Mouse (Mus musculus): Measurements from ENCODE around the gene Ascl5. TPM values are rescaled to one million over a fixed set of nuclear protein-coding genes. Genes with fewer than 3 reads are reported as not detected.

Ascl5 gene
- polyA plus RNA-seq (2012; ENCODE audit: insufficient read depth, insufficient read length, missing spikeins), result not detected in 2 replicates

DNA sequence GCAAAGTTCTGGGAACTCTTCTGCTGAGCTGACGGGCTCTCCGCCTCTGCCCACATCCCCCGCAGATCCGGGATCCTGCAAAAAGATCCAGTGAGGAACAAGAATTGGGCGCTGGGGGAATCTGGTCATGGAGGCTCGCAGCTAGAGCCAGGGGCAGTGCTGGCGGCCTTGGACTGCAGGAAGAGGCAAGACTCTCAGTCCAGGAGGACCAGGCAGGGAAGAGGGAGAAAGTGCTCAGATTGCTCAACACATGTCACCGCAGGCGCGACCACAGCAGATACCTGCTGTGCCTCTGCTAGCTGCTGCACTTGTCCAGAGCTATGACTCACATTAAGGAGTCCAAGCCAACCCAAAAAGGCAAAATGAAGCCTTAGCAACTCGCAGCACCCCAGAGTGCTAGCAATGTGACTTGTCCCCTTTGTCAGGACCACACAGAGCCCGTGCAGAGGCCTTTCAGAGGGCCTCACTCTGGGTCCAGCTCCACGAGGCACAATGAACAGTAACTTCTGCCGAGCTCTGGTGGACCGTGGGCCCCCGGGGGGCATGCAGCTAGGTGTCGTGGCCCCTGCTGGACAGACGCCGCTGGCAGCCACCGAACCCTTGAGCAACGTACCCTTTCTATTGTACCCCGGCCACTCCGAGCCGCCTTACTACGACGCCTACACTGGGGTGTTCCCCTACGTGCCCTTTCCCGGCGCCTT, at the start of gene Ascl5:
Gene Ascl5 (plus strand): TSS at position 493 of the 701 bp plus-strand sequence.
- Histone ChIP-seq H3K4me3 (ENCODE audit: insufficient read depth, low read length) (no peak within 1 kb of the TSS), H3K27ac (ENCODE audit: insufficient read depth, low read depth, low read length) (no peak within 1 kb of the TSS), H3K4me1 (ENCODE audit: control insufficient read depth, insufficient read depth, low read length) (no peaks in the 10 kb centered on the region)
- TF ChIP-seq CTCF (IDR thresholded peaks at IDR 0.05; ENCODE audit: low read depth, low read length) (no peak), POLR2A (IDR thresholded peaks at IDR 0.05; ENCODE audit: borderline replicate concordance, low read depth, low read length) (no peak)

DNA sequence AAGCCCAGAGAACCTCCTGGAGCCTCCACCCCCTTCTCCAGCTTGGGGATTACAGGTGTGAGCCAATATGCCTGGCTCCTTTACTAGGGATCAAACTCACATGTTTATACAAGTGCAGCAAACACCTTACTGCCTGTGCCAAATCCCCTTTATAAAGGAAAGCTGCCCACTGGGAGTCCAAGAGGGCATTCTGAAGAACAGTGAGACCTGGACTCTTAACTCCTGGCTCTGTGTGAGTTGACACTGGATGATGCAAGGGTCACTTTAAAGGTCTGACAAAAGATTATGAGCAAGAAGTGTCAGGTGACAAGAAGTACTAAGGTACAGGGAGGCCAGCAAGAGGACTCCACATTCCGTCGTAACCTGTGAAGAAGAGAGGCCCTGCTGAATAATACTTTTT, 49.2 kb upstream of the Ascl5 start:
- no peaks in the 10 kb centered on the region for H3K4me1 ChIP-seq (ENCODE audit: control insufficient read depth, insufficient read depth, low read length)
- no peak overlapping the region for H3K27ac ChIP-seq (ENCODE audit: insufficient read depth, low read depth, low read length)
- H3K4me3 ChIP-seq (ENCODE audit: insufficient read depth, low read length), result no peak overlapping the region
- TF ChIP-seq POLR2A (IDR thresholded peaks at IDR 0.05; ENCODE audit: borderline replicate concordance, low read depth, low read length), result no peak
- no peak for TF ChIP-seq CTCF (IDR thresholded peaks at IDR 0.05; ENCODE audit: low read depth, low read length)

DNA sequence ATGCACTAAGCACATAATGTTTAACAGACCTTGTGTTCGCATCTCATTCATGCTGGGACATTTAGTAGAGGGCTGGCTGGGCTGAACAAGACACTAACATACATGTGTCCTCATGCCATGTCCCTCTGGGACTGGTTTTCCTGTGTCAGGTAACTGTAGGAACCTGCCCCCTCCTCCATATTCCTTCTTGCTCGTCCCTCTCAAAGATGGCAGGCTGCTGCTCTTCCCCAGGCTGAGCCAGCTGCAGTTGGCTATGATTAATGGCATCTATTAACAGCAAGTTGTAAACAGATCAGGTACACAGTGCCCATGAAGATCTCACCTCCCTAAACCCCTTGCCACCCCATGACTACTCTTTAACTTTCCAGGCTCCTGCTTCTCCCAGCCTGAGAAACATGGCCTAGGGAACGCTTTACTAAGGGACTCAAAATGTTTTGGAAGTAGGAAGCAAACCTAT, 44.3 kb upstream of the Ascl5 start, which contains the start of gene Igfn1:
Gene Igfn1 (minus strand): TSS at position 51 of the 457 bp plus-strand sequence.
- H3K4me1 ChIP-seq (ENCODE audit: control insufficient read depth, insufficient read depth, low read length), result peaks cover 6% of the 10 kb centered on the region; the same call in 1 of the 2 replicates
- no peak for TF ChIP-seq POLR2A (IDR thresholded peaks at IDR 0.05; ENCODE audit: borderline replicate concordance, low read depth, low read length)
- no peak for TF ChIP-seq CTCF (IDR thresholded peaks at IDR 0.05; ENCODE audit: low read depth, low read length)
- no peak within 1 kb of the TSS for H3K27ac ChIP-seq (ENCODE audit: insufficient read depth, low read depth, low read length)
- H3K4me3 ChIP-seq (ENCODE audit: insufficient read depth, low read length), result peak within 1 kb of the TSS; percentile 70

DNA sequence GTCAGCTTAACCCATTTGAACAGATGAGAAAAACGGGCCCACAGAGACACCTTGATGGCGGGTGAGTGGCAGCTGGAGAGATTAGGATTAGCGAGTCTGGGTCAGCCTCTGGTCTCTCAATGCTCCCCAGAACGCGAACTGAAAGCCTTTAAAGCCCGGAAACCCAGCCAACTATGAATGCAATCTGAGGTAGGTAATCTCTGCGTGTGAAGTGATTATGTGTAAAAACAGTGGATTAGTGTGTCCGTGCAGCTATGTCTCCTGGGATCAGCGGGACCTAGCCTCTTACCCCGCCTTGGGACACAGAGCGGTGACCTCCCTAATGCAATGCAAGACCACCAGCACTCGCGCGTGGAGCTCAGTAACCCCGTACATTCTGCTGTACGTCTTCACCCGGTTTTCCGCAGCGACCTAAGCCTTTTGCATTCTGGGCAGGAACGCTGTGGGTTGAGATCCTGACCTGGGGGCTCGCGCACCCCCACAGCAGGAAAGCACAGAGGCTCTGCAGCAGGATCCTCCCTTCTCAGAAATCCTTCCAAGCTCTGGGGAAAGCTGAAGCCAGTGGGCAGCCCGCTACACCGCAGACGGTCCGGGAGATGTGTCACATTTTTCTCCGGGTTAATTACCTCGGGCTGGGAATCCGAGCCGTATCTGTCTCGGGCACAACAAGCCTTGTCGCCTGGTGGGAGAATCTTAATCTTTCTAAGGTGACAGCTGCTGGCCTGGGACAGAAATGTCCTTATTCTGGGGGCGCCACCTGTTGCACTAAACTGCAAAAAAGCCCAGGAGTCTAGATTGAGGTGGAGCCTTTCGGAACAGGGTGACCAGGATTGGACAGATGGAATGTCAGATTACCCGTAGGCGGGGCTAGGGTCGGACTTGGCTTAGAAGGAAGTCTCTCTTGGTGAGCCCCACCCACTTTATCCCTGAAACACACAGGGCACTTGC, 43.1 kb upstream of the Ascl5 start, which contains the start of gene Tmem9:
Gene Tmem9 (plus strand): TSS at position 940 of the 948 bp plus-strand sequence.
- Histone ChIP-seq H3K27ac (ENCODE audit: insufficient read depth, low read depth, low read length) (no peak within 1 kb of the TSS), H3K4me3 (ENCODE audit: insufficient read depth, low read length) (peak within 1 kb of the TSS; percentile 70), H3K4me1 (ENCODE audit: control insufficient read depth, insufficient read depth, low read length) (peaks cover 6% of the 10 kb centered on the region; the same call in 1 of the 2 replicates)
- TF ChIP-seq CTCF (IDR thresholded peaks at IDR 0.05; ENCODE audit: low read depth, low read length) (no peak), POLR2A (IDR thresholded peaks at IDR 0.05; ENCODE audit: borderline replicate concordance, low read depth, low read length) (no peak)

DNA sequence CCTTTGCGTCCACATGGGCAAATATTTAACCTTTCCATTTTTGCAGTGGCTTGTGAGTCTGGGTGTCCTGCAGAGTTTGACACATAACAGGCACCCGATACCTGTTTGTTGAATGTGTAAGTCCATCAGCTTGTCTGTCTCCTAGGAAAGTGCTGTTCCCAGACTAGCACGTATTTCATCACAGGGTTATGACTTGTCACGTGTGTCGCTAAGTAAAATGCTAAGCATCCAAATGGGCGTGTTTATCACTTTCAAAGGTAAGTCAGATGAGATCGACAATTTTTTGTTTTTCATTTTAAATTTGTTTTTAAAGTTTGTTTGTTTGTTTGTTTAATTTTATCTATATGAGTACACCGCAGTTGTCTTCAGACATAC, 42.5 kb upstream of the Ascl5 start:
- no peak overlapping the region for H3K27ac ChIP-seq (ENCODE audit: insufficient read depth, low read depth, low read length)
- H3K4me1 ChIP-seq (ENCODE audit: control insufficient read depth, insufficient read depth, low read length), result peaks cover 6% of the 10 kb centered on the region; the same call in 1 of the 2 replicates
- peak overlapping the region; percentile 70 for H3K4me3 ChIP-seq (ENCODE audit: insufficient read depth, low read length)
- no peak for TF ChIP-seq CTCF (IDR thresholded peaks at IDR 0.05; ENCODE audit: low read depth, low read length)
- TF ChIP-seq POLR2A (IDR thresholded peaks at IDR 0.05; ENCODE audit: borderline replicate concordance, low read depth, low read length), result no peak

DNA sequence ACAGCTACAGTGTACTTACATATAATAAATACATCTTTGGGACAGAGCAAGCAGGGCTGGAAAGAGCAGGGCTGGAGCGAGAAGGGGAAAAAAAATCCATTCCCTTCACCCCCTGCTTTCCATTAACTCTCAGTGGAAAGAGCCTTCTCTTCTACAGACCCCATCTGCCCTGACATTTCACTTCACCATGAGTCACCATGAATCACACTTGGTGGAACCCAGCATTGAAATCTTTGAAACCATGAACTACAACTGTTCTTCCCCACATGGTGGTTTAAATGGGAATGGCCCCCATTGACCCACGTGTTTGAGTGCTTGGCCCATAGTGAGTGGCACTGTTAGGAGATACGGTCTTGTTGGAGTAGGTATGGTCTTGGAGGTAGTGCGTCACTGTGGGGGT, 40.4 kb upstream of the Ascl5 start:
- TF ChIP-seq CTCF (IDR thresholded peaks at IDR 0.05; ENCODE audit: low read depth, low read length) (no peak), POLR2A (IDR thresholded peaks at IDR 0.05; ENCODE audit: borderline replicate concordance, low read depth, low read length) (no peak)
- Histone ChIP-seq H3K27ac (ENCODE audit: insufficient read depth, low read depth, low read length) (no peak overlapping the region), H3K4me3 (ENCODE audit: insufficient read depth, low read length) (no peak overlapping the region), H3K4me1 (ENCODE audit: control insufficient read depth, insufficient read depth, low read length) (peaks cover 6% of the 10 kb centered on the region; the same call in 1 of the 2 replicates)

DNA sequence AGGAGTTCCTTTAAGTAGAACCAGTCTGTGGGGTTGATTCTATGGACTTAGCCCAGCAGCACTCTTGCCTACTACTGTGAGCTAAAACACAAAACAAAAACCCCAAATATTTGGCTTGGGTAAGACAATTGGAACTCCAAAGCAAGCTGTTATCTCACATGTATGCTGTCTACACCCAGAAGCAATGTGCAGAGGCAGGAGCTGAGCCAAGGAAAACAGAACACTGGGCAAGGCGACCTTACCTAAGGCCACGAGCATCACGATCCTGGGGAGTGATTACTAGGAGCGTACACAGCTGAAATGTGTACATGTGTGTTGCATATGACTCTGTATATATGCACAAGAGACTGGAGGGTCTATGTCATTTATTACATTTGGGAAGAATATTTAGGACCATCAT, 37.1 kb upstream of the Ascl5 start:
- no peak for TF ChIP-seq POLR2A (IDR thresholded peaks at IDR 0.05; ENCODE audit: borderline replicate concordance, low read depth, low read length)
- no peak for TF ChIP-seq CTCF (IDR thresholded peaks at IDR 0.05; ENCODE audit: low read depth, low read length)
- H3K4me1 ChIP-seq (ENCODE audit: control insufficient read depth, insufficient read depth, low read length), result peaks cover 6% of the 10 kb centered on the region
- H3K4me3 ChIP-seq (ENCODE audit: insufficient read depth, low read length), result no peak overlapping the region
- no peak overlapping the region for H3K27ac ChIP-seq (ENCODE audit: insufficient read depth, low read depth, low read length)

DNA sequence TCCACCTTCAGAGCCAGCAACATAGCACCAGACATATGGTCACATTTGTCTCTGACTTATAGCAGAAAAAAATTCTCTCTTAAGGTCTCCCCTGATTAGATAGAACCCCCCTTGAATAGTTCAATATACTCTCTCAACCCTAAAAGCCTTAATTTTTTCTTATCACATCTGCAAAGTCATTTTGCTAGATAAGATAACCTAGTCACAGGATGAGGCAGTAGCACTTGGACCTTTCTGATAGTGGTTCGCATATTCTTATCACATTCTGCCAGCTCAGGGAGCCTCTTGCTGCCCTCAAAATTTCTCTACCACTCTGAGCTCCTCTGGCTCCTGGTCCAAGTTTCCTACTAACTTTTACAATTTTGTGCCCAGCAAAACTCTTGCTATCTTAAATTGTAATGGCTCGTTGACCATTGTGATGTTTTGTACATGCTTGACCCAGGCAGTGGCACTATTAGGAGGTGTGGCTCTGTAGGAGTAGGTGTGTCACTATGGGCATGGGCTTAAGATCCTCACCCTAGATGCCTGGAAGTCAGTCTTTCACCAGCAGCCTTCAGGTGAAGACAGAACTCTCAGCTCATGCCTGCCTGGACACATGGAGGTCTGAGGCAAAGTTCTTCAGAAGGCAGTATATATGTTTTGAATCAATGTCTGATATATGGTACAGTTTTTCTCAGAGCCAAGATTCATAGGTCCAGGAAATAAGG, 35.7 kb upstream of the Ascl5 start:
- Histone ChIP-seq H3K27ac (ENCODE audit: insufficient read depth, low read depth, low read length) (no peak overlapping the region), H3K4me3 (ENCODE audit: insufficient read depth, low read length) (no peak overlapping the region), H3K4me1 (ENCODE audit: control insufficient read depth, insufficient read depth, low read length) (peaks cover 6% of the 10 kb centered on the region)
- no peak for TF ChIP-seq POLR2A (IDR thresholded peaks at IDR 0.05; ENCODE audit: borderline replicate concordance, low read depth, low read length)
- no peak for TF ChIP-seq CTCF (IDR thresholded peaks at IDR 0.05; ENCODE audit: low read depth, low read length)

DNA sequence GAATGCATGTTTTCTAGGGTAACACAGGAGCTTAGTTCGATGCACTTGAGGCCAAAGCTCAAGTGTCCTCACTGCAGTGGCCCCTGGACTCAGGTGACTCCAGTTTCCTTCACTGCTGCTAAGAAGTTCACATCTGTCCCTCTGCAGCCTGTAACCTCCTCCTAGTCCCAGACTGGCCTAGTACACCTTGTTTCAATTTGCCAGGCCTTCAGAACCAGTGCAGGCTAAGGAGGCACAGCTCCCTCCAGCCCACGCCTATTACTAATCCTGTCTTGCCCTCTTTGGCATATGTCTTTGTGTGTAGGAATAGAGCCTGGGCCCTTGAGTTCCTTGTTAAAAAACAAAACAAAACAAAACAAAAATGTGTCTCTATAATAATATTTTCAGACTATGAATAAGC, 33.3 kb upstream of the Ascl5 start:
- TF ChIP-seq CTCF (IDR thresholded peaks at IDR 0.05; ENCODE audit: low read depth, low read length) (no peak), POLR2A (IDR thresholded peaks at IDR 0.05; ENCODE audit: borderline replicate concordance, low read depth, low read length) (no peak)
- Histone ChIP-seq H3K4me3 (ENCODE audit: insufficient read depth, low read length) (no peak overlapping the region), H3K27ac (ENCODE audit: insufficient read depth, low read depth, low read length) (no peak overlapping the region), H3K4me1 (ENCODE audit: control insufficient read depth, insufficient read depth, low read length) (peaks cover 6% of the 10 kb centered on the region)

All from bone marrow macrophage, adult 2 months (primary cell).